Comparison of ENCODE assay signal across 9 mouse cellular contexts in genomic region chr14:32228996-32229395, GRCm38 (mm10). TPM values are rescaled to one million over a fixed set of nuclear protein-coding genes. Genes with fewer than 3 reads are reported as not detected.
A peak's percentile ranks its signal among the peaks of the same experiment; 100 is the strongest.
DNase-seq lines count a peak whose midpoint lies in the region; ATAC-seq and TF ChIP-seq lines count a peak whose summit lies in the region.
"Had no signal": no experiment of that assay in that cellular context is flagged by ENCODE, and none has a peak within 500 bp of the region (broad histone marks: within the 10 kb centered on the region; RNA-seq: fewer than 3 reads in every experiment).

No protein-coding gene starts in this region.

- no peak for TF ChIP-seq EP300 in lung, postnatal 0 days (IDR thresholded peaks at IDR 0.05)

- no peaks in the 10 kb centered on the region for H3K4me1 ChIP-seq in forebrain, embryonic 14.5 days (ENCODE audit: control insufficient read depth, insufficient read depth, low read length)
- no peaks in the 10 kb centered on the region for H3K4me1 ChIP-seq in forebrain, embryonic 16.5 days (replicated peaks; ENCODE audit: control insufficient read depth, insufficient read depth, low read length)
- H3K4me1 ChIP-seq in lung, postnatal 0 days (ENCODE audit: insufficient read depth, low read depth, low read length) = no peaks in the 10 kb centered on the region

- peaks cover 6% of the 10 kb centered on the region for H3K36me3 ChIP-seq in forebrain, embryonic 14.5 days (ENCODE audit: control insufficient read depth, insufficient read depth, low read length)
- no peaks in the 10 kb centered on the region for H3K36me3 ChIP-seq in forebrain, embryonic 16.5 days (ENCODE audit: control insufficient read depth, insufficient read depth)
- no peaks in the 10 kb centered on the region for H3K36me3 ChIP-seq in lung, postnatal 0 days (ENCODE audit: insufficient read depth, low read length)

- DNase-seq in forebrain, embryonic 14.5 days (ENCODE audit: low spot score) = peak; percentile 80
- peak; percentile 80 for DNase-seq in testis, postnatal 10 days (ENCODE audit: low spot score)
- DNase-seq in testis, postnatal 14 days (ENCODE audit: low spot score) = no peak
- peak; percentile 50 to 77 for DNase-seq in cerebellum, postnatal 25 days
- peak; percentile 73 to 79 for DNase-seq in kidney, postnatal 4 days
- peak; percentile 66 for DNase-seq in lung, postnatal 0 days (ENCODE audit: low spot score)
- peak; percentile 51 for DNase-seq in thymus, postnatal 0 days (ENCODE audit: low spot score)

- H3K27ac ChIP-seq in forebrain, embryonic 14.5 days (ENCODE audit: low read depth, low read length) = no peak overlapping the region
- H3K27ac ChIP-seq in forebrain, embryonic 16.5 days (ENCODE audit: low read length) = no peak overlapping the region
- no peak overlapping the region for H3K27ac ChIP-seq in lung, postnatal 0 days (ENCODE audit: low read length)
- H3K27ac ChIP-seq: heart, embryonic 13.5 days had no signal

- ATAC-seq in forebrain, embryonic 14.5 days = no peak
- no peak for ATAC-seq in forebrain, embryonic 16.5 days
- no peak for ATAC-seq in lung, postnatal 0 days

- 2% methylated on average over 2 of the region's 2 CpGs for WGBS in forebrain, embryonic 14.5 days
- 0% methylated on average over 2 of the region's 2 CpGs for WGBS in forebrain, embryonic 16.5 days
- 3% methylated on average over 2 of the region's 2 CpGs for WGBS in lung, postnatal 0 days

- TF ChIP-seq CTCF in lung, postnatal 0 days (IDR thresholded peaks at IDR 0.05) = peak; percentile 63

- no peak overlapping the region for H3K4me3 ChIP-seq in forebrain, embryonic 14.5 days (ENCODE audit: low read depth, low read length)
- H3K4me3 ChIP-seq in forebrain, embryonic 16.5 days (replicated peaks; ENCODE audit: low read length) = no peak overlapping the region
- no peak overlapping the region for H3K4me3 ChIP-seq in lung, postnatal 0 days (ENCODE audit: low read depth, low read length)
- H3K4me3 ChIP-seq: heart, embryonic 13.5 days had no signal

- no peaks in the 10 kb centered on the region for H3K27me3 ChIP-seq in forebrain, embryonic 14.5 days (replicated peaks; ENCODE audit: control insufficient read depth, insufficient read depth, low read length)
- no peaks in the 10 kb centered on the region for H3K27me3 ChIP-seq in forebrain, embryonic 16.5 days (replicated peaks; ENCODE audit: control insufficient read depth, insufficient read depth, low read length)
- H3K27me3 ChIP-seq in lung, postnatal 0 days (replicated peaks; ENCODE audit: insufficient read depth, low read length) = no peaks in the 10 kb centered on the region
- H3K27me3 ChIP-seq: heart, embryonic 13.5 days had no signal

- H3K9me3 ChIP-seq in forebrain, embryonic 14.5 days (replicated peaks; ENCODE audit: control insufficient read depth, low read length) = no peaks in the 10 kb centered on the region
- no peaks in the 10 kb centered on the region for H3K9me3 ChIP-seq in forebrain, embryonic 16.5 days (ENCODE audit: control insufficient read depth, low read length)
- no peaks in the 10 kb centered on the region for H3K9me3 ChIP-seq in lung, postnatal 0 days (ENCODE audit: low read length)
- H3K9me3 ChIP-seq: heart, embryonic 13.5 days had no signal

- H3K4me2 ChIP-seq in forebrain, embryonic 14.5 days (ENCODE audit: low read length) = no peak overlapping the region
- no peak overlapping the region for H3K4me2 ChIP-seq in forebrain, embryonic 16.5 days (ENCODE audit: low read length)
- H3K4me2 ChIP-seq in lung, postnatal 0 days (replicated peaks; ENCODE audit: low read depth, low read length) = no peak overlapping the region
- H3K4me2 ChIP-seq: heart, embryonic 13.5 days had no signal

- H3K9ac ChIP-seq in forebrain, embryonic 14.5 days (ENCODE audit: low read length) = no peak overlapping the region
- no peak overlapping the region for H3K9ac ChIP-seq in forebrain, embryonic 16.5 days (replicated peaks; ENCODE audit: low read depth, low read length)
- H3K9ac ChIP-seq in lung, postnatal 0 days (replicated peaks; ENCODE audit: low read depth) = no peak overlapping the region
- H3K9ac ChIP-seq: heart, embryonic 13.5 days had no signal

RNA-seq across cellular contexts. Expression of gene Parg, which starts 27.2 kb away (rescaled TPM):
- 41.0 and 43.2 TPM in 2 replicates for polyA plus RNA-seq in forebrain, embryonic 14.5 days (2014; fragmentation: Nextera tagmentation; extraction: Ambion mirVana)
- 40.7 and 44.2 TPM in 2 replicates for polyA plus RNA-seq in forebrain, embryonic 16.5 days (2015; fragmentation: Nextera tagmentation; extraction: Ambion mirVana)
- polyA plus RNA-seq in lung, postnatal 0 days (2015; fragmentation: Nextera tagmentation; extraction: Ambion mirVana) = 16.5 and 20.2 TPM in 2 replicates
- 41.3 and 41.4 TPM in 2 replicates for polyA plus RNA-seq in thymus, postnatal 0 days (2015; fragmentation: Nextera tagmentation; extraction: Ambion mirVana)

RNA-seq across cellular contexts. Expression of gene Timm23, which starts 27.3 kb away (rescaled TPM):
- polyA plus RNA-seq in forebrain, embryonic 14.5 days (2014; fragmentation: Nextera tagmentation; extraction: Ambion mirVana) = 258 and 290 TPM in 2 replicates
- polyA plus RNA-seq in forebrain, embryonic 16.5 days (2015; fragmentation: Nextera tagmentation; extraction: Ambion mirVana) = 221 and 229 TPM in 2 replicates
- polyA plus RNA-seq in lung, postnatal 0 days (2015; fragmentation: Nextera tagmentation; extraction: Ambion mirVana) = 151 and 160 TPM in 2 replicates
- 402 and 405 TPM in 2 replicates for polyA plus RNA-seq in thymus, postnatal 0 days (2015; fragmentation: Nextera tagmentation; extraction: Ambion mirVana)
